Mouse (Mus musculus) CH12.LX (cell line): ENCODE measurements around the gene Chrna1.

Experiments
- CTCF ChIP-seq, 2 experiments: IDR thresholded peaks in 1 of 2; conservative IDR thresholded peaks in 1 of 2; 2 replicates each; pipeline ENCODE4 v1.5.1; 2011 to 2012; ENCODE audit warnings: low read depth in 2 of 2, low read length in 2 of 2, improper control_type of control experiment in 1 of 2, inconsistent platforms in 1 of 2, mild to moderate bottlenecking in 1 of 2, moderate library complexity in 1 of 2
- HCFC1 ChIP-seq: IDR thresholded peaks from 2 replicates; pipeline ENCODE4 v1.6.1; 2012; ENCODE audit warnings: low read depth, mild to moderate bottlenecking, inconsistent platforms, low read length, improper control_type of control experiment
- JUND ChIP-seq: conservative IDR thresholded peaks from 2 replicates; pipeline ENCODE4 v1.6.1; 2011; ENCODE audit warnings: low read depth, low read length, improper control_type of control experiment
- KAT2A ChIP-seq: IDR thresholded peaks from 2 replicates; pipeline ENCODE4 v1.6.1; 2012; ENCODE audit warnings: low read length, improper control_type of control experiment, inconsistent platforms; ENCODE audit not compliant: insufficient replicate concordance
- MYC ChIP-seq: IDR thresholded peaks from 2 replicates; pipeline ENCODE4 v1.6.1; 2011; ENCODE audit warnings: low read depth, mild to moderate bottlenecking, improper control_type of control experiment, low read length
- POLR2A ChIP-seq: IDR thresholded peaks from 2 replicates; pipeline ENCODE4 v1.6.1; 2011; ENCODE audit warnings: low read depth, mild to moderate bottlenecking, improper control_type of control experiment, low read length
- POLR2AphosphoS2 ChIP-seq: IDR thresholded peaks from 2 replicates; pipeline ENCODE4 v1.6.1; 2011; ENCODE audit warnings: low read depth, low read length, improper control_type of control experiment
- TCF12 ChIP-seq: IDR thresholded peaks from 2 replicates; pipeline ENCODE4 v1.6.1; 2014; ENCODE audit warnings: low read depth, mild to moderate bottlenecking, inconsistent platforms, low read length, improper control_type of control experiment
- USF2 ChIP-seq: conservative IDR thresholded peaks from 2 replicates; pipeline ENCODE4 v1.6.1; 2011; ENCODE audit warnings: low read depth, low read length, improper control_type of control experiment

DNA sequence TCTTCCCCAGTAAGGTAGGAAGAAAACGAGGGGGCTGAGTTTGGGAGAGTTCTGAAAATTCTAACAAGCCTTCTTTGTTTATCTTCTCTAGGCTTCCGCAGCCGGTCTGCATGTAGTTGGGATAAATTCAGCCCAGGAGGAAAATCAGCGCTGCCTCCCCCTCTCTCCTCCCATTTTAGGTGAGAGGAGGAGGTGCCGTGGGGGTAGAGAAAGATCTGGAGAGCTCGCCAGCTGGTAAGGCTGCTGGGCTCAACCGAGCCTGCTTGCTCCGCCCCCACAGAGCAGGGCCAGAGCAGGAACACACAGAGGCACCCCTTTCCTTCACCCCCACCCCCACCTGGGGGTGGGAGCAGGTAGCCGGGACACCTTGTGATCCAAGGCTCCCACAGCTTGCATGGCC lies 16.6 kb upstream of the Chrna1 start:
- no peak for TF ChIP-seq HCFC1
- no peak for TF ChIP-seq POLR2A
- no peak for TF ChIP-seq KAT2A
- TF ChIP-seq MYC = no peak
- no peak for TF ChIP-seq TCF12
- TF ChIP-seq CTCF (conservative IDR thresholded peaks at IDR 0.05 in 1 of 2, IDR thresholded peaks at IDR 0.05 in 1 of 2; ENCODE audit: low read depth in 2 of 2, low read length in 2 of 2) = no peak
- no peak for TF ChIP-seq USF2
- no peak for TF ChIP-seq JUND
- TF ChIP-seq POLR2AphosphoS2 = no peak
